Mouse (Mus musculus): ENCODE data around the gene Snph. TPM values are rescaled to one million over a fixed set of nuclear protein-coding genes. Genes with fewer than 3 reads are reported as not detected.
A peak's percentile ranks its signal among the peaks of the same experiment; 100 is the strongest.

The Snph gene
- polyA plus RNA-seq (2015; fragmentation: Nextera tagmentation; extraction: Ambion mirVana): 0.11 and 0.22 TPM in 2 replicates

DNA sequence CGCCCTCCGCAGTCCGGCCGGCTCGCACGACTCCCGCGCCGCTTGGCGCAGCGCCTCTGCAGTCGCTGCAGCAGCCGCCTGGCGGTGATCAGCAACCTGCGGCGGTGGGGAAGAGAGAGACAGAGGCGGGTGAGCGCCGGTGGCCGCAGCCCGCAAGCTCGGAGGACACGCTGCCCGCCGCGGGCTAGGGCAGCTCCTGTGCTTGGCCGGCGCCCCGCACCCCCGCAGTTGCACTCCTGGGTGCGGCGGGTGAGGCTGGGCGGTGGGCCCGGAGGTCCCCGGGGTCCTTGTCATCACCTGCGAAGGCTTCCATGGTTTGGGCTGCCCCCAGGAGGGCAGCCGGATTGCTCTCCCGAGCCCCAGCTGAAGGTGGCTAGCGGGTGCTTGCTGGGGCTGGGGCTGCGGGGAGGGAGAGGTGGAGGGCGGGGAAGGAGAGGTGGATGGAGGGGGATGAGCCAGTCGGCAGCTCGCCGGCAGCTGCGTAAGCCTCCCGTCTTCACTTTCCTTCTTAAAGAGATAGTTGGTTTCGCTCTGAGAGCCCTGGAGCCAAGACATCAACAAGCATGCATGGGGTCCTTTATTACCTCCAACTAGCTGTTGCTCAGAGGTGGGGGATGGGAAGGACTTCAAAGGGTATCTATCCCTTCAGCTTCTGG is at the start of gene Snph:
Gene Snph, minus strand, starts transcription at position 435 of the 656 bp plus-strand sequence.
- peak; percentile 59 for TF ChIP-seq CTCF (IDR thresholded peaks at IDR 0.05; ENCODE audit: low read depth)
- peak; percentile 62 for DNase-seq (ENCODE audit: low spot score)
- WGBS: under 1% methylated on average over 43 of the region's 47 CpGs

DNA sequence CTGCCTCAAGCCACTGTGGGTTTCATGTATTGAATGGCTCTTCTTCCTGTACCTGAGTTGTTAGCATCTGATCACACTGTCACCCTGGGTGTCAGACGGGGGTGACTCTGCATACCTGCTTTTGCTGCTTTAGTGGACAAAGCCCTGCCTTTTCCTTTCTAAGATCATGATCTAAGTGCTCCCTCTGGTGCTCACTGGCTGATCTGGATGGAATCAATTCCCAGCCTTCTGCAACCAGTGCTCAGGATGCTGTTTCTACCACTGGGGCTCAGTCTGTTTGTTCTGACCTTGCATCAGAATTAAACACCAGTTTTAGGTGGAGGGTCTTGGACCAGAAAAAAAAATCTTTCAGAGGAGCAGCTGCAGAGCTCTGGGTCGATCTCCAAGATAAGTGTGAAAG is 43.8 kb upstream of the Snph start:
- Histone ChIP-seq H3K27ac (no peak overlapping the region), H3K36me3 (ENCODE audit: insufficient read depth, low read length) (no peaks in the 10 kb centered on the region), H3K4me2 (ENCODE audit: low read length) (no peak overlapping the region), H3K4me3 (replicated peaks; ENCODE audit: low read depth, low read length) (no peak overlapping the region), H3K4me1 (replicated peaks; ENCODE audit: insufficient read depth, low read length) (no peaks in the 10 kb centered on the region), H3K9me3 (replicated peaks; ENCODE audit: low read length) (no peaks in the 10 kb centered on the region), H3K9ac (ENCODE audit: low read depth, low read length) (no peak overlapping the region), H3K27me3 (ENCODE audit: insufficient read depth, low read length) (no peaks in the 10 kb centered on the region)
- DNase-seq (ENCODE audit: low spot score) (no peak), ATAC-seq (replicated peaks; ENCODE audit: low FRiP score, low read depth) (no peak; the same call in 1 of the 2 replicates)
- WGBS: 69% methylated on average over 2 of the region's 2 CpGs
- TF ChIP-seq CTCF (IDR thresholded peaks at IDR 0.05; ENCODE audit: low read depth): peak; percentile 32; the same call in 1 of the 2 replicates

More for the DNA sequence above, at the start of gene Snph:
- Histone ChIP-seq H3K9ac (ENCODE audit: low read depth, low read length) (peak within 1 kb of the TSS; percentile 55), H3K27me3 (ENCODE audit: insufficient read depth, low read length) (peaks cover 15% of the 10 kb centered on the region; the same call in 1 of the 2 replicates), H3K27ac (no peak within 1 kb of the TSS), H3K4me1 (replicated peaks; ENCODE audit: insufficient read depth, low read length) (0 out of 2 replicates have a peak, but pooled peaks cover 2% of the 10 kb centered on the region), H3K4me3 (replicated peaks; ENCODE audit: low read depth, low read length) (peak within 1 kb of the TSS; percentile 60), H3K36me3 (ENCODE audit: insufficient read depth, low read length) (no peaks in the 10 kb centered on the region), H3K4me2 (ENCODE audit: low read length) (peak within 1 kb of the TSS; percentile 100), H3K9me3 (replicated peaks; ENCODE audit: low read length) (no peaks in the 10 kb centered on the region)
- peak; percentile 74 for ATAC-seq (replicated peaks; ENCODE audit: low FRiP score, low read depth)

DNA sequence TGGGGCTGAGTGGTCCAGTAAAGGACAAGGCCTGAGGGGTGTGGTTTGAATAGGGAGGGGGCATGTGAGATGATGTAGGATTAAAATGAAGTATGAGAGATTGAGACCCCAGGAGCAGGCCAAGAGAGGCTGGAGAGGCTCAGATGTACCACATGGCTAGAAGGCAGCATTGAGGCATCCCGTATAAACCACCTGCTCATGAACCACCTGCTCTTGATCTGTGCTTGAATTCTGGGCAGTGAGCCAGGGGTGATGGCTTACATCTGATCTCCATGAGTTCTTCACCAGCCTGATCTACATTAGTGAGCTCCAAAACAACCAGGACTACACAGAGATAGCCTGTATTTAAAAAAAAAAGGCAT is 38.6 kb upstream of the Snph start:
- 47% methylated on average over 1 of the region's 1 CpGs for WGBS
- H3K4me1 ChIP-seq (replicated peaks; ENCODE audit: insufficient read depth, low read length): no peaks in the 10 kb centered on the region
- no peak for DNase-seq (ENCODE audit: low spot score)

DNA sequence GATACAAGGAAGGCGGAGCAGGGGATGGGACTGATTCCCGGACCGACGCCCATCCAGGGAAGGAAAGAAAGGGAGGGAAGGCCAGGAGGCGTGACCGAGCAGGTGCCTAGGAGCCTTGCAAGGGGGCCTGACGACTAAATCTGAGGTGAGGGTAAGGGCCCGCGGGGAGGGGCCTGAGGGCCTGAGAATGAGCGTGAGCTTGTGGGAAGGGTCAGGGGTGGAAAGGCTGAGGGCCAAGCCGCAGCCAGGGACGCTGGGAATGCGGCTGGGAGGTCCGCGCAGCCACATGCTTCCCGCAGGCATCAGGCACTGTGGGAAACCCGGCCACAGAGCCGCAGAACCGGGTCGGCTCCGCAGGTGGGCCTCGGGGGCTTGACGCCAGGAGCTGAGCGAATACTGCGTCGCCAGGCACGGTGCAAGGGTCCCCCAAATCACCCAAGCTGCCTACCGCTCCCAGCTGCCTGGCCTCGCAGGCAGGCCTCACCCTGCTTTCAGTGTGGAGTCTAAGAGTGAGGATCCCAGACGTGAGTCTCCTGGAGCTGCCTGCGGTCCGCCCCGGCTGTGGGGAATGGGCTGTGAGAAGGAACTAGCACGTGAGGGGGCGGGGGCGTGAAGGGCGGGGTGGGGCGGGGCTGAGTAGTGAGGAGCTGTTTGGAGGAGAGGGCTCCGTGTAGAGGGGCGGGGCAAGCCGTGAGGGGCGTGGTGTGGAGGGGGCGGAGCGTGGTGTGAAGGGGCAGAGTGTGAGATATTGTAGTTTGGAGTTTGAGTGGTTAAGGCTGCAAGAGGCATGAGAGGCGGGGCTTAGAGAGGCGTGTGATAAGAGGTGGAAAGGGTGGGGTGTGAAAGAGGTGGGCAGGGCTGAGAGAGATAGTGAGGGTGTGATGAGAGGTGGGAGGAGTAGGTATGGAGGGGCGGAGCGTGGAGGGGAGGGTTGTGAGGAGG is 37.9 kb upstream of the Snph start:
- no peaks in the 10 kb centered on the region for H3K4me1 ChIP-seq (replicated peaks; ENCODE audit: insufficient read depth, low read length)
- H3K36me3 ChIP-seq (ENCODE audit: insufficient read depth, low read length): no peaks in the 10 kb centered on the region
- no peak for DNase-seq (ENCODE audit: low spot score)
- no peak overlapping the region for H3K4me2 ChIP-seq (ENCODE audit: low read length)
- no peak overlapping the region for H3K27ac ChIP-seq
- WGBS: 39% methylated on average over 47 of the region's 48 CpGs
- H3K27me3 ChIP-seq (ENCODE audit: insufficient read depth, low read length): no peaks in the 10 kb centered on the region; the same call in 1 of the 2 replicates
- no peak overlapping the region for H3K9ac ChIP-seq (ENCODE audit: low read depth, low read length)
- H3K4me3 ChIP-seq (replicated peaks; ENCODE audit: low read depth, low read length): no peak overlapping the region
- ATAC-seq (replicated peaks; ENCODE audit: low FRiP score, low read depth): peak; percentile 54; the same call in 1 of the 2 replicates
- H3K9me3 ChIP-seq (replicated peaks; ENCODE audit: low read length): no peaks in the 10 kb centered on the region
- TF ChIP-seq CTCF (IDR thresholded peaks at IDR 0.05; ENCODE audit: low read depth): no peak

More for the DNA sequence above, 38.6 kb upstream of the Snph start:
- H3K4me2 ChIP-seq (ENCODE audit: low read length): no peak overlapping the region
- H3K36me3 ChIP-seq (ENCODE audit: insufficient read depth, low read length): no peaks in the 10 kb centered on the region
- no peak for TF ChIP-seq CTCF (IDR thresholded peaks at IDR 0.05; ENCODE audit: low read depth)
- no peak overlapping the region for H3K27ac ChIP-seq
- no peaks in the 10 kb centered on the region for H3K27me3 ChIP-seq (ENCODE audit: insufficient read depth, low read length)
- no peak overlapping the region for H3K9ac ChIP-seq (ENCODE audit: low read depth, low read length)
- 0 out of 2 replicates have a peak, but pooled peaks have one; percentile 36 for ATAC-seq (replicated peaks; ENCODE audit: low FRiP score, low read depth)
- H3K4me3 ChIP-seq (replicated peaks; ENCODE audit: low read depth, low read length): no peak overlapping the region
- H3K9me3 ChIP-seq (replicated peaks; ENCODE audit: low read length): no peaks in the 10 kb centered on the region

DNA sequence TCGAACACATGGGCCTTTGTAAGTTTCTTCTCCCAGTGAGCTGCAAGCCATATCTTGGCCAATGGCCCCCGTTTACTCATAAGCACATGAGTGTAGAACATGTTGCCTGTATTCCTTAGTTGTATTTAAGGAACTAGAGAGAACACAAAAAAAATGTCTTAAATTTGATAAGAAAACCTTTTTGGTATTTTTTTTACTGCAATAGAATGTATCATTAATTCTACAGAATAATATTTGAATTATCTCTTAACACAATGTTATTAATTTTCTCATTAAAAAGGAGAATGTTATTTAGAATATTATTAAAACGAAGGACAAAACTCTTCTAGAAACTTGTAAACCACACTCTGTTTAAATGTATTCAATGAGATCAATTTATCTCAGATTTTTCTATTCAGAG is 36.0 kb upstream of the Snph start, which contains the start of gene Rad21l:
Gene Rad21l, minus strand, starts transcription at position 101 of the 400 bp plus-strand sequence.
- DNase-seq (ENCODE audit: low spot score) (no peak), ATAC-seq (replicated peaks; ENCODE audit: low FRiP score, low read depth) (no peak)
- Histone ChIP-seq H3K4me1 (replicated peaks; ENCODE audit: insufficient read depth, low read length) (no peaks in the 10 kb centered on the region), H3K4me2 (ENCODE audit: low read length) (no peak within 1 kb of the TSS), H3K4me3 (replicated peaks; ENCODE audit: low read depth, low read length) (no peak within 1 kb of the TSS), H3K36me3 (ENCODE audit: insufficient read depth, low read length) (no peaks in the 10 kb centered on the region), H3K27me3 (ENCODE audit: insufficient read depth, low read length) (no peaks in the 10 kb centered on the region; the same call in 1 of the 2 replicates), H3K27ac (no peak within 1 kb of the TSS), H3K9ac (ENCODE audit: low read depth, low read length) (no peak within 1 kb of the TSS), H3K9me3 (replicated peaks; ENCODE audit: low read length) (no peaks in the 10 kb centered on the region)
- 66% methylated on average over 3 of the region's 3 CpGs for WGBS
- no peak for TF ChIP-seq CTCF (IDR thresholded peaks at IDR 0.05; ENCODE audit: low read depth)

DNA sequence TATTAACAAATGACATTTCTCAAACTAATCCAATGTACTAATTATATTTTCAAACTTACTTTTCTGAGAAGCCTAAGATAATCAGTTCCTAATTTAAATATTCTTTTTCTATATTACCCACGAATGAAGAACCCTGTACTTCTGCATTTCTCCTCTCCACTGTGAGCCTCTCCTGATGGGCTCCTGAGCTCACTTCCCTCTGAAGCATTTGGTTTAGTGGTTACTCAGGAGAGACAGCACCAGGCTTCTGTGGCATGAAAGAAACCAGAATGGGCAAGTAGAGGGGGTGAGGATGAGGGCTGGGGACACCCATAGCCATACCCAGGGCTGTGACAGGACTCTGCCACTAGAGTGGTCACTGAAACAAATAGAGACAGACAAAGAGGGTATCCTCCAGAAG is 19.7 kb upstream of the Snph start:
- TF ChIP-seq CTCF (IDR thresholded peaks at IDR 0.05; ENCODE audit: low read depth): no peak
- no peaks in the 10 kb centered on the region for H3K9me3 ChIP-seq (replicated peaks; ENCODE audit: low read length)

More for the DNA sequence above, 19.7 kb upstream of the Snph start:
- H3K9ac ChIP-seq (ENCODE audit: low read depth, low read length): no peak overlapping the region
- H3K27ac ChIP-seq: no peak overlapping the region
- no peak overlapping the region for H3K4me2 ChIP-seq (ENCODE audit: low read length)
- H3K4me3 ChIP-seq (replicated peaks; ENCODE audit: low read depth, low read length): no peak overlapping the region
- H3K36me3 ChIP-seq (ENCODE audit: insufficient read depth, low read length): no peaks in the 10 kb centered on the region
- no peaks in the 10 kb centered on the region for H3K4me1 ChIP-seq (replicated peaks; ENCODE audit: insufficient read depth, low read length)
- DNase-seq (ENCODE audit: low spot score) (no peak), ATAC-seq (replicated peaks; ENCODE audit: low FRiP score, low read depth) (no peak)
- WGBS: 72% methylated on average over 1 of the region's 1 CpGs
- no peaks in the 10 kb centered on the region for H3K27me3 ChIP-seq (ENCODE audit: insufficient read depth, low read length)

All from kidney, postnatal 0 days (tissue).